Mouse (Mus musculus) cerebellum, adult 2 months (tissue): ENCODE data around the gene Nt5c. TPM values are rescaled to one million over a fixed set of nuclear protein-coding genes. Genes with fewer than 3 reads are reported as not detected.

Experiments used
- DNase-seq, 2 experiments: peaks; one replicate each; pipeline ENCODE4 v3.0.0; 2021
- H3K27ac ChIP-seq: fragments of 200-500 bp; 2 replicates; pipeline ENCODE4 v1.5.1; 2012; ENCODE audit warnings: low read length, control low read depth, inconsistent platforms; ENCODE audit not compliant: insufficient read depth
- H3K27me3 ChIP-seq: fragments of 200-500 bp; 2 replicates; pipeline ENCODE4 v1.6.1; 2012; ENCODE audit warnings: inconsistent platforms, mild to moderate bottlenecking, low read length, moderate library complexity; ENCODE audit not compliant: control insufficient read depth, insufficient read depth
- H3K4me1 ChIP-seq: fragments of 200-500 bp; 2 replicates; pipeline ENCODE4 v1.6.1; 2011; ENCODE audit warnings: low read length; ENCODE audit not compliant: control insufficient read depth, insufficient read depth
- H3K4me3 ChIP-seq: fragments of 200-500 bp; replicated peaks from 2 replicates; pipeline ENCODE3; 2011; ENCODE audit warnings: mild to moderate bottlenecking, low read depth, low read length, control low read depth; ENCODE audit not compliant: insufficient read depth
- CTCF ChIP-seq: fragments of 200-500 bp; IDR thresholded peaks from 2 replicates; pipeline ENCODE4 v1.5.1; 2011; ENCODE audit warnings: low read depth, mild to moderate bottlenecking, control low read depth, low read length, moderate library complexity, borderline replicate concordance; ENCODE audit not compliant: insufficient read depth
- POLR2A ChIP-seq: fragments of 200-500 bp; IDR thresholded peaks from 2 replicates; pipeline ENCODE4 v1.6.1; 2011; ENCODE audit warnings: low read length, control low read depth, borderline replicate concordance; ENCODE audit not compliant: insufficient read depth
- WGBS: fragments of 180-500 bp; shearing (Covaris S2); methylation state at CpG from one replicate; pipeline ENCODE4 v1.1.7; 2018; 5-methylcytosine and 5-hydroxymethylcytosine counted together
- polyA plus RNA-seq: library from polyadenylated mRNA; depleted of rRNA; stranded (reverse); fragments of >200 nt; gene quantifications from 2 replicates; pipeline ENCODE4 v1.2.3, GENCODE M21; 2012

The Nt5c gene
- polyA plus RNA-seq, 1 experiment = 102 TPM

- Histone ChIP-seq H3K4me3 (no peak overlapping the region), H3K27me3 (no peaks in the 10 kb centered on the region), H3K4me1 (peaks cover 16% of the 10 kb centered on the region; the same call in 1 of the 2 replicates), H3K27ac (no peak overlapping the region)
- 82% methylated on average over 7 of the region's 7 CpGs for WGBS
- no peak for DNase-seq
- no peak for TF ChIP-seq CTCF
- no peak for TF ChIP-seq POLR2A
Measured at GRCm38 (mm10) chr11:115472183-115472582, 19.5 kb downstream of the Nt5c start.

DNA sequence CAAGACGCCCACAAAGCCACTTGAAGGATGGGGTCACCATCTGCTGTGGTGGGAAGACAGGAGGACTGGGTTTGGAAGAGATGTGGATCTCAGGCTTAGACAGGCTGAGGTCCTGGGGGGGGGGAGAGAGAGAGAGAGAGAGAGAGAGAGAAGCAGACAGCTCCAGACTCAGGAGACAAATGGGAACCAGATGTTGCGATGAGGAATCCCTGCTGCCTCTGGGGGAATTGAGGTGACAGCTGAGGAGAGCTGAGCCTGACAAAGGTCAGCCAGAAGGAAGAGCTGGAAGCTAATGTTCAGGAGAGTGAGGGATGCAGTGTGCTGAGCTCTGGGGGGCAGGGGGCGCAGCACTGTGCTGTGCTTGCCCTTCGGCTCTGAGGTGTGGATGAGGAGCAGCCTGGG is 24.4 kb downstream of the Nt5c start:
- DNase-seq = no peak
- Histone ChIP-seq H3K4me1 (peaks cover 5% of the 10 kb centered on the region; the same call in 1 of the 2 replicates), H3K27me3 (no peaks in the 10 kb centered on the region), H3K4me3 (no peak overlapping the region), H3K27ac (no peak overlapping the region)
- TF ChIP-seq POLR2A = no peak
- no peak for TF ChIP-seq CTCF
- WGBS = 63% methylated on average over 4 of the region's 4 CpGs

DNA sequence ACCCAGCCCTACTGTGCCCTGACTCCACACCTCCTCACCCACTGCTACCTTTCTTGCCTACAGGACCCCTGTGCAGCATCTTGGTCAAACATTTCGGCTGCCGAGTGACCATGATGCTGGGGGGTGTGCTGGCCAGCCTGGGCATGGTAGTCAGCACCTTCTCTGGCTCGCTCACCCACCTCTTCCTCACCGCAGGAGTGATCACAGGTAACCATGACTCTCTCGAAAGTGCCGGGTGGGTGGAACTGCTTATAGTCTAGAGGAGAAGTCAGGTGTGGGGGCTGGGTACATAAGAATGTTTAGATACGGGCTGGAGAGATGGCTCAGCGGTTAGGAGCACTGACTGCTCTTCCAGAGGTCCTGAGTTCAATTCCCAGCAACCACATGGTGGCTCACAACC is 26.8 kb downstream of the Nt5c start:
- Histone ChIP-seq H3K4me1 (peaks cover 9% of the 10 kb centered on the region; the same call in 1 of the 2 replicates), H3K27ac (no peak overlapping the region), H3K27me3 (no peaks in the 10 kb centered on the region), H3K4me3 (no peak overlapping the region)
- DNase-seq = no peak
- no peak for TF ChIP-seq CTCF
- TF ChIP-seq POLR2A = no peak
- WGBS = 86% methylated on average over 8 of the region's 8 CpGs

- no peak overlapping the region for H3K4me3 ChIP-seq
- 81% methylated on average over 11 of the region's 11 CpGs for WGBS
- no peak for TF ChIP-seq CTCF
- no peak for TF ChIP-seq POLR2A
Measured at GRCm38 (mm10) chr11:115463397-115463796, 28.3 kb downstream of the Nt5c start.

GRCm38 (mm10) chr11:115462243-115462891 is 29.3 kb downstream of the Nt5c start, which contains the start of gene Slc16a5:
Gene Slc16a5, plus strand, starts transcription at chr11:115462474.
- Histone ChIP-seq H3K4me3 (no peak within 1 kb of the TSS), H3K27me3 (no peaks in the 10 kb centered on the region), H3K4me1 (peaks cover 9% of the 10 kb centered on the region; the same call in 1 of the 2 replicates), H3K27ac (no peak within 1 kb of the TSS)
- no peak for DNase-seq
- TF ChIP-seq CTCF (no peak), POLR2A (no peak)
- 58% methylated on average over 16 of the region's 16 CpGs for WGBS

More at GRCm38 (mm10) chr11:115463397-115463796, 28.3 kb downstream of the Nt5c start:
- Histone ChIP-seq H3K4me1 (peaks cover 9% of the 10 kb centered on the region; the same call in 1 of the 2 replicates), H3K27me3 (no peaks in the 10 kb centered on the region), H3K27ac (no peak overlapping the region)
- no peak for DNase-seq

DNA sequence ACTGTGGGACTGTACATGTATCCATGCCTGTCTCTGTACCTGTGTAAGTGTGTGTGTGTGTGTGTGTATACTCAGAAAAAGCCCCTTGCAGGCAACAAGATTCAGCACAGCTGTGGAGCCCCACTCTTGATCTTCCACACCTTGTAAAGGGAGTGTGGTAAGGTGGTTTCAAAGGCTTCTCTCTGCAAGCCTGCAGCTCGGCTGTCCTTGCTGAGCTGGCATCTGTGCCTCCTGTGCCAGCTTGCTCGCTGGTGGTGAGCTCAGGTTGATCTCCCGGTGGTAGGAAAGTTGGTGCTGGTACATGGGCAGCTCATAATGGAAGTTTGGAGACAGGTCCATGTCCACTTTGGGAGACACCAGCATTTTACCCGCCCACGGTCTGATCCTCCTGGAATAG is 29.8 kb downstream of the Nt5c start:
- Histone ChIP-seq H3K27me3 (no peaks in the 10 kb centered on the region), H3K4me1 (peaks cover 9% of the 10 kb centered on the region; the same call in 1 of the 2 replicates), H3K27ac (no peak overlapping the region), H3K4me3 (no peak overlapping the region)
- DNase-seq = no peak
- TF ChIP-seq POLR2A (no peak), CTCF (no peak)
- WGBS = 51% methylated on average over 5 of the region's 5 CpGs

- Histone ChIP-seq H3K4me1 (peaks cover 9% of the 10 kb centered on the region; the same call in 1 of the 2 replicates), H3K27ac (no peak overlapping the region), H3K27me3 (no peaks in the 10 kb centered on the region), H3K4me3 (no peak overlapping the region)
- no peak for DNase-seq
- 56% methylated on average over 8 of the region's 8 CpGs for WGBS
- TF ChIP-seq POLR2A (no peak), CTCF (no peak)
Measured at GRCm38 (mm10) chr11:115460976-115461375, 30.7 kb downstream of the Nt5c start.

- Histone ChIP-seq H3K4me3 (no peak overlapping the region), H3K4me1 (peaks cover 6% of the 10 kb centered on the region), H3K27ac (no peak overlapping the region), H3K27me3 (no peaks in the 10 kb centered on the region)
- WGBS = 27% methylated on average over 6 of the region's 6 CpGs
- DNase-seq = no peak
- TF ChIP-seq POLR2A = no peak
- no peak for TF ChIP-seq CTCF
Measured at GRCm38 (mm10) chr11:115457405-115457804, 34.3 kb downstream of the Nt5c start.
